Mouse (Mus musculus) central nervous system, embryonic 11.5 days (tissue): ENCODE results near the gene Kcnc3. TPM values are rescaled to one million over a fixed set of nuclear protein-coding genes. Genes with fewer than 3 reads are reported as not detected.

Experiments
- polyA plus RNA-seq: library from polyadenylated mRNA; depleted of rRNA; stranded (reverse); fragments of >200 nt; gene quantifications from 2 replicates; pipeline ENCODE4 v1.2.3, GENCODE M21; 2012; rRNA removed

The Kcnc3 gene
- polyA plus RNA-seq, result 8.0 and 8.3 TPM in 2 replicates

DNA sequence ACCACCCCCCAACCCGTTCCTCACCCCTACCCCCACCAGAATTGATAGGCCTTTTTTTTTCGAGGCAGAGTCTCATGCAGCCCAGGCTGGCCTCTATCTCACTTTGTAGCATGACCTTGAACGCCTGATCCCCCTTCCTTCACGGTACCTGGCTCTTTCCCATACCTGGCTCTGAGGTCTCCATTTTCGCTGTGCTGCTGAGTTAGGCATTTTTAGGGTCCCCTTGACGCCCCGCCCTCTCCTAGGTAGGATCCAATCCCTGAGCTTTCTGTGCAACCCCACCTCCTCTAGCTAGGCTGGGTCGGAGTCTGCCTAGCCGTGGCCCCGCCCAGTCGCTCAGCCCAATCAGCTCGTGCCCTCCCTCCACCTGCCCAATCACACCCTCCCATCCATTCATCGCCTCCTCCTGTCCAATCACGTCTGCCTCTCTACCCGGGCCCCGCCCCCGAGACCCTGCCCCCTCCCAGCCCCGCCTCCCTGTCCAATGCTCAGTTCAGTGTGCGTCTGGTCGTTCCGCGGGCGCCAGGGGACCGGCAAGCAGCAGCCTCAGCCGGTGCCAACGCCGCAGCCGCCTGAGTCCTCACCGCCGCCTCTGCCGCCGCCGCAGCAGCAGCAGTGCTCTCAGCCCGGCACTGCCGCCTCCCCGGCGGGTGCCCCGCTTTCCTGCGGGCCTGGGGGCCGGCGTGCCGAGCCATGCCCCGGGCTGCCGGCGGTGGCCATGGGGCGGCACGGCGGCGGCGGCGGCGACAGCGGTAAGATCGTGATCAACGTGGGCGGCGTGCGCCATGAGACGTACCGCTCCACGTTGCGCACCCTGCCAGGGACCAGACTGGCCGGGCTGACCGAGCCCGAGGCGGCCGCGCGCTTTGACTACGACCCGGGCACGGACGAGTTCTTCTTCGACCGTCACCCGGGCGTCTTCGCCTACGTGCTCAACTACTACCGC is at the start of gene Kcnc3:
Kcnc3 (plus strand) TSS at position 263 of the 946 bp plus-strand sequence.

DNA sequence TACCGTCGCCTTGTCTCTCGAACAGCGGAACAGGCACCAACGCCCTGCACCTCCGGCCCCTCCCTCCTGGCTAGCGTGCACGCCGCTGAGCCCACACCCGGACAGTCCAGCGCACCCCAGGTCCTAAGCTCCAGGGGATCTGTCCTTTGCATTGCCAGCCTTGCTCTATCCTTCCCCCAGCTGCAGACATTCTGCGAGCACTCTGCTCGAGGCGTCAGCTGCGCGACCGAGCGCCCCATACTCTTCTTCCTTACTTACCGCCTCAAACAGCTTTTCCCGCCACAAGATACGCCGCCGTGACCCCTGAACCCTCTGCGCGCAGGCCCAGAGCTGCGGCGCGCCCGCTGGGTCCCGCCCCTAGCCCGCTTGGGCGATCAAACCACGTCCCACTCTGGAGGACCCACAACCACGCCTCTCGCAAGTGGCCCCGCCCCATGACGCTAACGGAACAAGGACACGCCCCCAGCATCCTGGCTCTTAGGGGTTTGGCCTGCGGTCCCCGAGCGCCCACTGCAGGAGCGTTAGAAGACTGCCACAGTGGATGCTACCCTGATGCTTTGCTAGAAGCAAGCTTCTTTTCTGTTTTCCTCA is 41.9 kb upstream of the Kcnc3 start, which contains the start of gene Pold1:
Pold1 (minus strand) TSS at position 353 of the 591 bp plus-strand sequence.

DNA sequence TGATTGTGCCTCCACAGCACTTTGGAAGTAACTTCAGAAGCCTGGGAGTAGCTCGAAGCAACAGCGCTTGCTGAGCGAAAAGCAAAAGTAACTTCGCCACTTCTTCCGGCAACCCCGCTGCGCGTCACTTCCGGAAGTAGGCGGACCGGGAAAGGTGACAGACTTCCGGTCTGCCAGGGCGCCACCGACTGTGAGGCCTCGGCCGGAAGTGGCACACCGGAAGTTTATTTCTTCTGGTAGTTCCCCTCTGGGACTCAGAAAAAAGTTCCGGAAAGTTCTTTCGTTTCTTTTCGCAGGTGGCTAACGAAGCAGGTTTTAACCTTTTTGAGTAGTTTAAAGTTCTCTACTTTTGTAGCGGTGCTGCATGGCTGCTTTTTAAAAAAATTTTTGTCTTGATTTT is 36.6 kb upstream of the Kcnc3 start, which contains the start of gene Nr1h2:
Nr1h2 (minus strand) TSS at position 126 of the 400 bp plus-strand sequence.

DNA sequence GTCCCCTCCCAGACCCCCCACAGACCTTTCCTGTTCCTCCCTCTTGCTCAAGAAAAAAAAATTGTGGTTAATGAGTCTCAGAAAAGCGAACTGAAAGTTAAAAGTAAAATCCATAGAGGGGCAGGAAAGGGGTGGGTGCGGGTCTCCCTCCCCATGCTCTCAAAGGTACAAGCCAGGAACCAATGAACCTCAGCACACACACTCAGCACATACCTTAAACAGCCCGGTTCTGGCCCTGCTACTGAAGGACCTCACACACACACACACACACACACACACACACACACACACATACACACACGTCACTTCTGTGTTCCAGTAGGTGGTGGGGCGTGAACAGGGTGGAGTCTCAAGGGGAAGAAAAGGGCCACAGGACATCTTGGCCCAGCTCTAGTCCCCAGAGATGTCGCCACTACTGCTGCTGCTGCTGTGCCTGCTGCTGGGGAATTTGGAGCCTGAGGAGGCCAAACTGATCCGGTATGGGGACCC is 18.2 kb upstream of the Kcnc3 start, which contains the start of gene Napsa:
Napsa (plus strand) TSS at position 168 of the 489 bp plus-strand sequence.

Other genes with a start within 250 kb of the Kcnc3 start
- gene Syt3, start 206.6 kb upstream of the Kcnc3 start, polyA plus RNA-seq, result 1.9 and 2.4 TPM in 2 replicates
- gene 1700008O03Rik, start 204.8 kb upstream of the Kcnc3 start, polyA plus RNA-seq, result 2.5 and 6.3 TPM in 2 replicates
- 62.6 and 90.8 TPM in 2 replicates for gene Lrrc4b, start 161.6 kb upstream of the Kcnc3 start, polyA plus RNA-seq
- gene Aspdh, start 125.3 kb upstream of the Kcnc3 start, polyA plus RNA-seq, result 7.5 and 7.7 TPM in 2 replicates
- gene Josd2, start 122.7 kb upstream of the Kcnc3 start, polyA plus RNA-seq, result 91.6 and 95.2 TPM in 2 replicates
- gene Emc10, start 94.1 kb upstream of the Kcnc3 start, polyA plus RNA-seq, result 102 and 117 TPM in 2 replicates
- gene Fam71e1, start 94.1 kb upstream of the Kcnc3 start, polyA plus RNA-seq, result 28.7 and 40.6 TPM in 2 replicates
- 0.01 TPM in 1 of 2 replicates, not detected in the other for gene Mybpc2, start 66.0 kb upstream of the Kcnc3 start, polyA plus RNA-seq
- 0.07 and 0.09 TPM in 2 replicates for gene Spib, start 58.6 kb upstream of the Kcnc3 start, polyA plus RNA-seq
- 107 and 108 TPM in 2 replicates for gene Pold1, start 41.8 kb upstream of the Kcnc3 start, polyA plus RNA-seq
- 76.6 and 80.4 TPM in 2 replicates for gene Nr1h2, start 36.7 kb upstream of the Kcnc3 start, polyA plus RNA-seq
- 0.13 and 0.20 TPM in 2 replicates for gene Napsa, start 18.3 kb upstream of the Kcnc3 start, polyA plus RNA-seq
- gene Myh14, start 80.2 kb downstream of the Kcnc3 start, polyA plus RNA-seq, result 1.2 TPM in 2 replicates
- not detected in 2 replicates for gene Izumo2, start 118.1 kb downstream of the Kcnc3 start, polyA plus RNA-seq
- gene Vrk3, start 157.7 kb downstream of the Kcnc3 start, polyA plus RNA-seq, result 29.7 and 35.3 TPM in 2 replicates
- gene Zfp473, start 160.4 kb downstream of the Kcnc3 start, polyA plus RNA-seq, result 2.1 and 2.2 TPM in 2 replicates
- gene Nup62, start 225.4 kb downstream of the Kcnc3 start, polyA plus RNA-seq, result 72.9 and 96.2 TPM in 2 replicates
- 0.37 and 0.54 TPM in 2 replicates for gene Il4i1, start 225.7 kb downstream of the Kcnc3 start, polyA plus RNA-seq
- gene Atf5, start 226.0 kb downstream of the Kcnc3 start, polyA plus RNA-seq, result 26.1 and 29.3 TPM in 2 replicates